Mouse (Mus musculus): ENCODE data around the gene Rpp25l. TPM values are rescaled to one million over a fixed set of nuclear protein-coding genes. Genes with fewer than 3 reads are reported as not detected.

The Rpp25l gene
- total and polyA plus RNA-seq, 3 experiments: 30.1 to 33.2 (median 32.3) TPM

DNA sequence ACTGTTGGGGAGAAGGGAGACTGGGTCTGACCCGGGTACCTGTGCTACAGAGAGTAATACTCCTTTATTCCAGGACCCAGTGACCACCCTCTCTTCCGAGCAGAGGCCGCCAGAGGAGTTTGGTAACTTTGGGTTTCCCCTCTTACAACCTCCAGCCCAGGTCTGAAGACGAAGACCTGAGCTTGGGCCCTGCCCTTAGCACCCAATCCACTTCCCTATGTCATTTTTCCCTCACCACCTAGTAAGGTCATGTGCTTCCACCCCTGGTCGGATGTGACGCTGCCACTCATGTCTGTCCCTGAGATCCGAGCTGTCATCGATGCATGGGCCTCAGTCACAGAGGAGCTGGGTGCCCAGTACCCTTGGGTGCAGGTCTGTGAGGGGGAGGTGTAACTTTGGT, 43.1 kb upstream of the Rpp25l start:
- TF ChIP-seq EP300 (IDR thresholded peaks at IDR 0.05; ENCODE audit: insufficient read depth, low read depth, low read length) (no peak), CTCF (IDR thresholded peaks at IDR 0.05) (no peak), POLR2A (IDR thresholded peaks at IDR 0.05; ENCODE audit: insufficient read depth, low read depth, low read length) (no peak)

GRCm38 (mm10) chr4:41755338-41756305, 42.3 kb upstream of the Rpp25l start, which contains the start of gene Sigmar1:
Gene Sigmar1, minus strand, starts transcription at chr4:41756157.
- Histone ChIP-seq H3K79me2 (replicated peaks; ENCODE audit: control insufficient read depth, insufficient read depth, low read length) (no peaks in the 10 kb centered on the region), H3K4me1 (ENCODE audit: control insufficient read depth, insufficient read depth, low read length) (peaks cover 1% of the 10 kb centered on the region), H3K4me3 (peak within 1 kb of the TSS; percentile 83), H3K9ac (ENCODE audit: low read depth, low read length) (peak within 1 kb of the TSS; percentile 84), H3K27me3 (ENCODE audit: control insufficient read depth, insufficient read depth, low read length) (no peaks in the 10 kb centered on the region), H3K36me3 (ENCODE audit: control insufficient read depth, insufficient read depth, low read length) (no peaks in the 10 kb centered on the region), H3K27ac (peak within 1 kb of the TSS; percentile 99)
- intact Hi-C loops (cut with DNase I): loop anchor here (1.0 kb wide), 1 partner anchor 14 kb away; no protein-coding TSS in a partner anchor
- DNase-seq: peak; percentile 90 to 91
- WGBS: under 1% methylated on average over 57 of the region's 57 CpGs
- TF ChIP-seq POLR2A (IDR thresholded peaks at IDR 0.05; ENCODE audit: insufficient read depth, low read depth, low read length): peak; percentile 53
- TF ChIP-seq EP300 (IDR thresholded peaks at IDR 0.05; ENCODE audit: insufficient read depth, low read depth, low read length): peak; percentile 67; the same call in 1 of the 2 replicates
- peak; percentile 95 for TF ChIP-seq CTCF (IDR thresholded peaks at IDR 0.05)

More for the DNA sequence above, 43.1 kb upstream of the Rpp25l start:
- no peaks in the 10 kb centered on the region; the same call in 1 of the 2 replicates for H3K36me3 ChIP-seq (ENCODE audit: control insufficient read depth, insufficient read depth, low read length)
- no peaks in the 10 kb centered on the region for H3K79me2 ChIP-seq (replicated peaks; ENCODE audit: control insufficient read depth, insufficient read depth, low read length)
- peak overlapping the region; percentile 83 for H3K4me3 ChIP-seq
- no peaks in the 10 kb centered on the region for H3K27me3 ChIP-seq (ENCODE audit: control insufficient read depth, insufficient read depth, low read length)
- H3K27ac ChIP-seq: peak overlapping the region; percentile 99
- 61% methylated on average over 8 of the region's 8 CpGs for WGBS
- no peak for DNase-seq
- H3K4me1 ChIP-seq (ENCODE audit: control insufficient read depth, insufficient read depth, low read length): peaks cover 4% of the 10 kb centered on the region
- H3K9ac ChIP-seq (ENCODE audit: low read depth, low read length): peak overlapping the region; percentile 62
- intact Hi-C loops (cut with DNase I): loop anchor here (1.0 kb wide), 1 partner anchor 15 kb away; no protein-coding TSS in a partner anchor

GRCm38 (mm10) chr4:41754797-41755337, 41.5 kb upstream of the Rpp25l start, which contains the start of gene Galt:
Gene Galt, plus strand, starts transcription at chr4:41755228.
- Histone ChIP-seq H3K27ac (peak within 1 kb of the TSS; percentile 99), H3K4me3 (peak within 1 kb of the TSS; percentile 83), H3K79me2 (replicated peaks; ENCODE audit: control insufficient read depth, insufficient read depth, low read length) (no peaks in the 10 kb centered on the region), H3K9ac (ENCODE audit: low read depth, low read length) (peak within 1 kb of the TSS; percentile 84), H3K4me1 (ENCODE audit: control insufficient read depth, insufficient read depth, low read length) (no peaks in the 10 kb centered on the region; the same call in none of the 2 replicates), H3K27me3 (ENCODE audit: control insufficient read depth, insufficient read depth, low read length) (no peaks in the 10 kb centered on the region), H3K36me3 (ENCODE audit: control insufficient read depth, insufficient read depth, low read length) (no peaks in the 10 kb centered on the region)
- 18% methylated on average over 14 of the region's 14 CpGs for whole genome bisulfite sequencing
- DNase-seq: no peak
- intact Hi-C loops (cut with DNase I): no loop called here
- TF ChIP-seq POLR2A (IDR thresholded peaks at IDR 0.05; ENCODE audit: insufficient read depth, low read depth, low read length): no peak

DNA sequence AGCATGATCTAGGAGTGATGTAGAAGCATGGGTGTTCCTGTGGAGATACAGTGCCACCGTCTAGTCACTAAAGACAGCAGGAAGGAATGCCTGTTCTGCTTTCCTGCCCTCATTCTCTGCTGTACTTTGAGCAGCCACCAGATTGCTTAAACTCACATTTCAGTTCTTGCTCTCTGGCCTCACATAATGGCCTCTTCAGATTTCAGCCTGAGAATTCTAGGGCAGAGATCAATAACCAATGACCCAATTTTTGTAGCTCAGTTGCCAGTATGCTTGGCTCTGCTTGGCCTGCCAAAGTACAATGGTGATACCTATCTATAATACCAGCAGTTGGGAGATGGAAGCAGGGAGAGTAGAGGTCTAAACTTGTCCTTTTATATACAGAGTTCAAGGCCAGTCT, 31.7 kb upstream of the Rpp25l start:
- Histone ChIP-seq H3K27me3 (ENCODE audit: control insufficient read depth, insufficient read depth, low read length) (no peaks in the 10 kb centered on the region), H3K79me2 (replicated peaks; ENCODE audit: control insufficient read depth, insufficient read depth, low read length) (no peaks in the 10 kb centered on the region), H3K27ac (no peak overlapping the region), H3K9ac (ENCODE audit: low read depth, low read length) (no peak overlapping the region), H3K4me1 (ENCODE audit: control insufficient read depth, insufficient read depth, low read length) (peaks cover 2% of the 10 kb centered on the region), H3K4me3 (no peak overlapping the region), H3K36me3 (ENCODE audit: control insufficient read depth, insufficient read depth, low read length) (no peaks in the 10 kb centered on the region)
- no peak for TF ChIP-seq POLR2A (IDR thresholded peaks at IDR 0.05; ENCODE audit: insufficient read depth, low read depth, low read length)
- TF ChIP-seq EP300 (IDR thresholded peaks at IDR 0.05; ENCODE audit: insufficient read depth, low read depth, low read length): no peak
- TF ChIP-seq CTCF (IDR thresholded peaks at IDR 0.05): no peak
- DNase-seq: no peak
- 73% methylated on average over 1 of the region's 1 CpGs for WGBS
- intact Hi-C loops (cut with DNase I): no loop called here

DNA sequence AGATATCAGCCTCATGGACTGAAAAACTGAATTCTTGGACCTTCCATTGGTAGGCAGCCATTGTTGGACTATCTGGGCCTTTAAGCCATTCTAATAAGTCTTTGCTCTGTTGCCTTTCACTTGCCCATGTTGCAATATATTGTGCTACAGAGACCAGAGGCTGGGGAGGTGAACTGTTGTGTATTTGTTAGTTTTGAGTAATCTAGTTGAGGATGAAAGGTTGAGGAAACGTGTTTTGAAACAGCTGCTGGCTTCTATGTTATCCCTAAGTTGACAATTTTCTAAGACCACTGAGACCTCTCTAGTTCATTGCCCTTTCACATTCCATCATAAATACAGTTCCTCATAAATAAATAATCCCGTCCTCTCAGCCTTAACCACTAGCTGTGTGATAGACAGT, 30.8 kb upstream of the Rpp25l start:
- Histone ChIP-seq H3K27me3 (ENCODE audit: control insufficient read depth, insufficient read depth, low read length) (no peaks in the 10 kb centered on the region), H3K4me3 (no peak overlapping the region), H3K79me2 (replicated peaks; ENCODE audit: control insufficient read depth, insufficient read depth, low read length) (no peaks in the 10 kb centered on the region), H3K4me1 (ENCODE audit: control insufficient read depth, insufficient read depth, low read length) (peaks cover 4% of the 10 kb centered on the region), H3K36me3 (ENCODE audit: control insufficient read depth, insufficient read depth, low read length) (no peaks in the 10 kb centered on the region), H3K9ac (ENCODE audit: low read depth, low read length) (no peak overlapping the region), H3K27ac (no peak overlapping the region)
- TF ChIP-seq CTCF (IDR thresholded peaks at IDR 0.05): no peak
- TF ChIP-seq POLR2A (IDR thresholded peaks at IDR 0.05; ENCODE audit: insufficient read depth, low read depth, low read length): no peak
- TF ChIP-seq EP300 (IDR thresholded peaks at IDR 0.05; ENCODE audit: insufficient read depth, low read depth, low read length): no peak
- WGBS: 71% methylated on average over 2 of the region's 2 CpGs
- DNase-seq: no peak
- intact Hi-C loops (cut with DNase I): no loop called here
